Mouse (Mus musculus): ENCODE results near the gene Smdt1.

The Smdt1 gene

GRCm38 (mm10) chr15:82338593-82339112, at the start of gene Smdt1, which contains the start of the genes Naga and Pheta2:
Gene Smdt1 (plus strand): TSS chr15:82338959.
Gene Naga (minus strand): TSS chr15:82338925.
Gene Pheta2 (plus strand): TSS chr15:82338942.
- DNase-seq, result peak; percentile 96

GRCm38 (mm10) chr15:82290252-82290651, 48.5 kb upstream of the Smdt1 start:
- DNase-seq, result no peak

GRCm38 (mm10) chr15:82292851-82293250, 45.9 kb upstream of the Smdt1 start:
- no peak for DNase-seq

- DNase-seq, result no peak
Measured at GRCm38 (mm10) chr15:82293271-82293711, 45.5 kb upstream of the Smdt1 start.

DNA sequence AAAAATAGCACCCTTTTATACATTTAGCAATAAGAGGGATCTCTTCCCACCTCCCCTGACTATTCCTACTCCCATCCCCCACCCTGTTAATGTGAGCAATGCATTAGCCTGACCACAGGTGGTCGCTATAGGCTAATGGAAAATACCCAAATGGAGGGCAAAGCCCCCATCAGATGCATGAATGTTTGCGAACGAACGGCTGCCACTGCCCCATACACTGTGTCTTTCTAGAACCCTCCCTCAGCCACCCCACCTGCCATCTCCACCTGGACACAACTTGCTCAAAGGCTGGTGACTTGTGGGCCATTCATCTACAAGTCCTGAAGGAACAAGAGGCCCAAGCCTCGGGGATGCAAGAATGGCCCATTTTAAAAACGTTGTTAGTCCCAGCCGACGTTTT, 44.7 kb upstream of the Smdt1 start:
- no peak for DNase-seq

DNA sequence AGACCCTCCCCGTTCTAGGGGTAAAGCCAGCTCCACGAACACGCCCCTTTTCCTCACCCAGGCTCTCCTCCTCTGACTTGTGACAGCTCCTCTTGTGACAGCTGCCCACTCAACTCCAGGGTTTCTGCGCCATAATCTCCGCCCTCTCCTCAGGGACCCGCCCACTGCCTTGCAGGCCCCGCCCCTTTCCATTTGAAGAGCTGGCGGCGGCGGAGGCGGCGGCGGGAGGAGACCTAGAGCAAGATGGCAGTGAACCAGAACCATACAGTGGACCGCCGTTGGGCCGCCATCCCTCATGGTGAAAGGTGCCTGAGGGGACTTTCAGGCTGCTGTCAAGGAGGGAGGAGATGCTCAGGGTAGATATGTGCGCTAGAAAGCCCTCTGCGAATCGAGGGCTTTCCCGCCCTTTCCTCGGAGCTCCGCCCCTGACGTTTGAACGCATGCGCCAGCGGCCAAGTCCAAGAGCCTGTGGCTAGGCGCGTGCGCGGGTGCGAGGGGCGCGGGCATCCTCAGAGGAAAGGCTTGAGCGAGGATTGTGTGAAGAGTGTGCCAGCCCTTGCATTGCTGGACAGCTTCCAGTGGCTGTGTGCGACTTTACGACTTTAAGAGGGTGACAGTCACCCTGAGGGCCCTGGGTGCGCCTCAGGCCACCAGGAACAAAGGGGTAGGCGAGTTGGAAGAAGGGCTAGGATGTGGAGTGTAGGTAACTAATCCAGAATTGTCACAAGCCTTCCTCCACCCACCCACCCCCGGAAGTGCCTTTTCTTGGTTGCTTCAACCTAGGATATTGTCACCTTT, 39.8 kb upstream of the Smdt1 start, which contains the start of gene Wbp2nl:
TSS of gene Wbp2nl (plus strand) at position 191 of the 798 bp plus-strand sequence.
- no peak for DNase-seq

- DNase-seq, result no peak
Measured at GRCm38 (mm10) chr15:82307107-82307506, 31.7 kb upstream of the Smdt1 start.

DNA sequence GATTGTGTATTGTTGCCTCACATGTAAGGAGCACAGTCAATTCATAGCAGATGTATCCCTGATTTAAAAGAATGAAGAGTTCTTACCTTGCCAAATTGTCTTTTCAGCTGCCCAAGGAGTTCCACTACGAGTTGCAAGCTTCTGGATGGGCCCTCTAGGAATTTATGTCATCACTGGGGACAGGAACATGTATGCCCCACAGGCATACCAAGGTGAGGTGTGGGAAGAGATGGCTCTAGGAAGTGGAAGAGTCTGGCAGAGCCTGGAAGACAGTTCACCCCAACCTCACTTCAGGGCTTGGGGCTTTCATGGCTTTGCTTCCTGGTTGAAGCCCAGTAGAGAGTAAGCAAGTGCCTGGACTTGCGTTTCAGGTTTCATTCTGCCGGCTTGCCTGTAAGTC, 30.3 kb upstream of the Smdt1 start:
- no peak for DNase-seq

GRCm38 (mm10) chr15:82317839-82318238, 20.9 kb upstream of the Smdt1 start:
- DNase-seq, result no peak

DNA sequence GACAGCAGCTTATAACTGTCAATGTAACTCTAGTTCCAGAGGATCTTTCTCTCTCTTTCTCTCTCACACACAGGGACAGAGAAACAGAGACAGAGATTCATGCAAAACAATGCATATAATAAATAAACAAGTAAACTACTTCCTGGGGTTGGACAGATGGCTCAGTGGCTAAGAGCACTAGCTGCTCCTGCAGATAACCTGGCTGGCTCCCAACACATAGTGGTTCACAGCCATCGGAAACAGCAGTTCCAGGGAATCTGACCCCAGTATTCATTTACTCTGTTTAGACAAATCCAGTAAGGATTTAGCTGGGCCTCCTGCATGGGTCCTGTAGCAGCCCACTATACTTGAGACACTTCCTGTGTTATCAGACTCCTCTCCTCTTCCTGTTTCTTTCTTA, 19.1 kb upstream of the Smdt1 start:
- DNase-seq, result no peak

- DNase-seq, result no peak
Measured at GRCm38 (mm10) chr15:82322195-82322594, 16.6 kb upstream of the Smdt1 start.

DNA sequence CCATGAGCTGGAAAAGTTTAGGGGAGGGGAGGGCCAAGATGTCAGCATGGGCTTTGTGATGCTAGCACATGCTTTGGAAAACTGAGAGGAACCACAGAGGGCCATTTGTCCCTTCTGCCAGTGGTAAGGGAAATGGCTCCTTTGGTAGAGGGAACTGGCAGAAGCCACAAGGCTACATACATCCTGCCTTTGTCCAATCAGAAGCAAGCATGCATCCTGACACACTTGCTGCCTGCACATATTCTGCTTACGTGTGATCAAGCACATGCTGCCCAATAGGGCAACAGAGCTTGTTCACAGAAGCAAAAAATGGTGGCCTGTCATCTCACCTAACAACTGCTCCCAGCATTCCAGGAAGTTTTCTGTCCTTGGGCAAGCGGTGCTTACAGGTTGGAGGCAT, 13.4 kb upstream of the Smdt1 start:
- no peak for DNase-seq

- DNase-seq, result no peak
Measured at GRCm38 (mm10) chr15:82335194-82335593, 3.6 kb upstream of the Smdt1 start.

DNA sequence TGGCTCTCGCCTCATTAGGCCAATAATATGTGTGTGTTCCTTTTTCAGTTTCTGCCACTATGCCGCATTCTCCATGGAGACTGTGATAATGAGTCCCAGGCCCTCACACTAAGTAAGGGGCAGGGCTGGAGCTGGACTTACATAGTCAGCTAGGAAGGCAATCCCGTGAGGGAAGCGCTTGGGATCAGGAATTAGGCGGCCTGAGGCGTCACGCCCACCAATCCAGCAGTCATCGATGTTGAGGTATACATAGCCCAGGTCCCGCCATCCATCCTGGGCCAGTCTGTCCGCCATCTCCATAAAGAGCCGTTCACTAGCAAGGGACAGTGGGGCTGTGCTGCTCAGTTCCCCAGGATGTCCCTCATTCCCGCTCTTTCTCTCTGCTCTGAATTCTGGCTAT, 2.1 kb upstream of the Smdt1 start:
- no peak for DNase-seq

- no peak for DNase-seq
Measured at GRCm38 (mm10) chr15:82337875-82338274, 884 bp upstream of the Smdt1 start.

DNA sequence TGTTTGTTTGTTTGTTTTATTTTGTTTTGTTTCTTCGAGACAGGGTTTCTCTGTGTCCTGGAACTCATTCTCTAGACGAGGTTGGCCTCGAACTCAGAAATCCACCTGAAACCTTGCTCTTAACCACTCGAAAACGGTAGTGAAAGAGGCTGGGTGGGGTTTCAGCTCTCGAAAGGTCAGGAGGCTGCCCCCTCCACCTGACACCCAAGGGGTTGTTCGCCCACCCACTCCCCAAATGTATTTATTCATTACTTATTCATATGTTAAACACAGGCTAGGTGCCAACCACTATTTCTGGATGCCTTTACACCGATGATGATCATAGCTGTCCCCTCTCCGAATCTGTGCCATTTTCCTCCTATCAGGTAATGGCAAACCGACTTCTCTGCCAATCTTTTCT, 391 bp downstream of the Smdt1 start:
- no peak for DNase-seq

GRCm38 (mm10) chr15:82339634-82340254, 985 bp downstream of the Smdt1 start:
- no peak for DNase-seq

DNA sequence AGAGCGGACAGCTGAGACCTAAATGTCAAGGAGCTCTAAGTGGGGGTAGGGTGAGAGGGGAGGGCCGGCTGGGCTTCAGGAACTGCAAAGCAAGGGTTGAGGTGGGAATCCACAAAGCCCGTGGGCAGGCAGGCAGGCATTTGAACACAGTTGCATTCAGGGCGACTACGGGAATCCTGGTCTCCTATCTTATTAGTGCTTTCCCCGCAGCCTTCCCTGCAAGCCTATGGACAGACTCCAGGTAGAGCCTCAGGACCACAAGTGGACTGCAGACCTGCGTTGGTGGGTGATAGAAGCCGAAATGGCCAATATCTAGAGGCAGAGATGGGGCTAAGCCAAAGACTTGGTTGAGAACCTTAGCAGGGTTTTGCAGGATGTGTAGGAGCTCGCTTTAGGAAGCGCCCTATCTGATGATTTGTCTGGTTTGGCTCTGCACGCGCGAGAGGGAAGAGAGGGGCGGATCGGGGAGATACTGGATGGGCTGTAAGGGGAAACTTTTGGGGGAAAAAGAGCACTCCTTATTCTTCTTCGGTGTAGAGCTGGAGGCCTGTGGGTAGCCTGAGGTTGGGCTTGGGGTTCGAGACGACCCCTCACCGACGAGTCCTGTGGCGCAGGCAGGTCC, 1.8 kb downstream of the Smdt1 start:
- DNase-seq, result no peak

- DNase-seq, result peak; percentile 63
Measured at GRCm38 (mm10) chr15:82341036-82341501, 2.3 kb downstream of the Smdt1 start.

DNA sequence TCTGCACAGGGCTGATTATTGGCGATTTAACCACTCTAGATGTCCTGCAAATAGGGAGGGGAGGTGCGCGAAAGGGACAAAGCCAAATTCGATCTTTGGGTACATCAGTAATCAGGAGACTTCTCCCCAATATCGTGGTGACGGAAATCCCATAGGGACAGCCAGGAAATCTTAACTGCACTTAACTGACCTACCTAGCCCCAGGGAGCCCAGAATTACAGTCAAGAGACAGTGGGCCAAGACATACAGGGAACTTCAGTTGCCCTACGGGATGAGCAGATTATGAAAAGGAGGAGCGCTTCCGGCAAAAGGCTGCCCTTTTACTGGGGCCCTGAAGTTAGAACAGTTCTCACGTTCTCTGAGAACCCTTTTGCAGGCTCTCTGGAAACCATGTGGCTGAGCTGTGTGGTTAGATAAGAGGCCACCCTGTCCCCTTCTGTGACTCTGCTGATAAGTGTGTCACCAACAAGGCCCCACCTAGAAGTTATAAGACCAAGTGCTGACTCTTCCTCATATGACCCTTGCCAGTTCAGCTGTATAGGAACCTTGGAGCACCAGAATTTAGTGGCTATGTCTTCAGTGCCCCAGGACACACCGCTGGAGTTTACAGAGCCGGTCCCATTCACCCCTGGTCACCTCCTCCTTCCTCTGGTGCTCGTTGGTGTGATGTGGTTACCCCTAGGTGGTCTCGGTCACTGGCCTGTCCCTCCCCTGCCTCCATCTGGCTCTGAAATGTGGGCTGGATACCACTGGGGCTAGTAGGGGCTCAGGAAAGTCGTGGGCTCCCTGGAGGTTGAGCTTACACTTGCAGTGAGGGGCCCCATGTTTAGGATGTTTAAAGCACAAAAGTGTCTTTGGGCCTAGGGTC, 3.1 kb downstream of the Smdt1 start:
- DNase-seq, result no peak

DNA sequence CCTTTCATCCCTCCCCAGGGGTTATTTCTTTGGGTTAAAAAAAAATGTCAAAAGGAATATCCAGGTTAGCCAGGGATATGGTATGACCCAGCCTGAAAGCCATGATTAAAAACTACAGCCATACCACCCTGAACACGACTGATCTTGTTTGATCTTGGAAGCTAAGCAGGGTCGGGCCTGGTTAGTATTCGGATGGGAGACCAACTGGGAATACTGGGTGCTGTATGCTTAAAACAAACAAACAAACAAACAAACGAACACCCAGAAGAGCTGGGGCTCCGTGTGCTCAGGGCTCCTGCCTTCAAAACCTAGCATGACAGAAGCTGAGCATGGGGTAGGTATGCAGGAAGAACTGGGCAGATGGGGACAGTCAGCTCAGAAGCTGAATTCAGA, 3.8 kb downstream of the Smdt1 start:
- DNase-seq, result no peak
